Mouse (Mus musculus) C2C12 (cell line): ENCODE measurements around the gene Gm21970.

Source experiments
- CEBPB ChIP-seq: IDR thresholded peaks from one replicate; pipeline ENCODE4 v1.6.1; 2011; ENCODE audit warnings: low read depth, mild to moderate bottlenecking, control low read depth, moderate library complexity
- CTCF ChIP-seq: IDR thresholded peaks from one replicate; pipeline ENCODE4 v1.5.1; 2011; ENCODE audit not compliant: control insufficient read depth, insufficient read depth, insufficient read length
- MAX ChIP-seq: IDR thresholded peaks from one replicate; pipeline ENCODE4 v1.6.1; 2011; ENCODE audit warnings: mild to moderate bottlenecking, control low read depth
- MYOD1 ChIP-seq: IDR thresholded peaks from one replicate; pipeline ENCODE4 v1.6.1; 2011; ENCODE audit warnings: low read depth; ENCODE audit not compliant: control insufficient read depth, insufficient read length
- USF1 ChIP-seq: IDR thresholded peaks from one replicate; pipeline ENCODE4 v1.6.1; 2011; ENCODE audit warnings: low read depth, mild to moderate bottlenecking, control low read depth, moderate library complexity

- TF ChIP-seq CTCF (no peak), MAX (no peak), MYOD1 (no peak), CEBPB (no peak), USF1 (no peak)
These were observed 5.0 kb upstream of the Gm21970 start for GRCm38 (mm10) chr16:91386419-91387120.
